Mouse (Mus musculus) embryonic facial prominence, embryonic 13.5 days (tissue): ENCODE measurements around the gene Blzf1. TPM values are rescaled to one million over a fixed set of nuclear protein-coding genes. Genes with fewer than 3 reads are reported as not detected.

Source experiments
- ATAC-seq: fragments of 200-750 bp; cut with Nextera tagmentation; 2 replicates; pipeline ENCODE4 v1.8.0; 2017; ENCODE audit warnings: low read depth; ENCODE audit not compliant: insufficient number of reproducible peaks, insufficient read depth, low FRiP score, low TSS enrichment
- H3K27ac ChIP-seq: fragments of 300-500 bp; sonication (generic); 2 replicates; pipeline ENCODE4 v1.5.1; 2015; ENCODE audit warnings: moderate library complexity, mild to moderate bottlenecking, inconsistent platforms
- H3K27me3 ChIP-seq: fragments of 300-500 bp; sonication (generic); 2 replicates; pipeline ENCODE4 v1.6.1; 2015; ENCODE audit warnings: mild to moderate bottlenecking, inconsistent platforms
- H3K36me3 ChIP-seq: fragments of 300-500 bp; sonication (generic); 2 replicates; pipeline ENCODE4 v1.6.1; 2015; ENCODE audit warnings: mild to moderate bottlenecking, inconsistent platforms
- H3K4me1 ChIP-seq: fragments of 300-500 bp; sonication (generic); 2 replicates; pipeline ENCODE4 v1.6.1; 2015; ENCODE audit warnings: inconsistent platforms
- H3K4me2 ChIP-seq: fragments of 300-500 bp; sonication (generic); 2 replicates; pipeline ENCODE4 v1.6.1; 2015; ENCODE audit warnings: moderate library complexity, mild to moderate bottlenecking, inconsistent platforms
- H3K4me3 ChIP-seq: fragments of 300-500 bp; sonication (generic); 2 replicates; pipeline ENCODE4 v1.5.1; 2015; ENCODE audit warnings: mild to moderate bottlenecking, inconsistent platforms
- H3K9ac ChIP-seq: fragments of 300-500 bp; sonication (generic); 2 replicates; pipeline ENCODE4 v1.6.1; 2015; ENCODE audit warnings: mild to moderate bottlenecking, inconsistent platforms
- H3K9me3 ChIP-seq: fragments of 300-500 bp; sonication (generic); 2 replicates; pipeline ENCODE4 v1.6.1; 2016; ENCODE audit warnings: inconsistent platforms
- WGBS: fragments of 180-500 bp; shearing (Covaris S2); methylation state at CpG from one replicate; pipeline ENCODE4 v1.1.7; 2015; ENCODE audit warnings: mixed read lengths; 5-methylcytosine and 5-hydroxymethylcytosine counted together
- polyA plus RNA-seq: library from polyadenylated mRNA; unstranded; fragments of >200 nt; fragmentation: Nextera tagmentation; extraction: Ambion mirVana; gene quantifications from 2 replicates; pipeline ENCODE4 v1.2.1, GENCODE M21; 2015

Blzf1 gene
- polyA plus RNA-seq, 1 experiment from 2014 or later, result 35.3 TPM

DNA sequence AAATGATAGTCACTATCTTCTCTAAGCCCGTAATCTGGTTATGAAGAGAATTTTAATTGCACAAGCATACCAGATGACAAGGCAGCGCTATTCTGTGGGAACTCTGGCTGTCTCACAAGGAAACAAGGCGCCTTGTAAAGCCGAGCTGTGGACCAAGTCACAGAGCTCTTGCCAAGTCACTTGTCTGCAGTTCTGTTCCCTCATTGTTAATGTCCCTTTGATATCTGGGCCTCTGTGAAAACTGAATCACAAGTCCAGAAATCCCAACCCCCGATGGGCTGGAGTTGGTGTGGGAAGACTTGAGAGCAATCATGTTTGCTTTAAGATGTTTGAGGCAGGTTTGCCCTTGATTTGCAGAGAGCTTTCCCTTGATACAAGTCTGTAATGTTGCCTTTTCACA, 13.4 kb upstream of the Blzf1 start:
- Histone ChIP-seq H3K9me3 (no peaks in the 10 kb centered on the region), H3K4me2 (no peak overlapping the region), H3K4me3 (no peak overlapping the region), H3K27ac (no peak overlapping the region), H3K9ac (no peak overlapping the region), H3K27me3 (no peaks in the 10 kb centered on the region), H3K36me3 (peaks cover 5% of the 10 kb centered on the region; the same call in 1 of the 2 replicates), H3K4me1 (no peaks in the 10 kb centered on the region)
- no peak for ATAC-seq
- 84% methylated on average over 5 of the region's 5 CpGs for WGBS

DNA sequence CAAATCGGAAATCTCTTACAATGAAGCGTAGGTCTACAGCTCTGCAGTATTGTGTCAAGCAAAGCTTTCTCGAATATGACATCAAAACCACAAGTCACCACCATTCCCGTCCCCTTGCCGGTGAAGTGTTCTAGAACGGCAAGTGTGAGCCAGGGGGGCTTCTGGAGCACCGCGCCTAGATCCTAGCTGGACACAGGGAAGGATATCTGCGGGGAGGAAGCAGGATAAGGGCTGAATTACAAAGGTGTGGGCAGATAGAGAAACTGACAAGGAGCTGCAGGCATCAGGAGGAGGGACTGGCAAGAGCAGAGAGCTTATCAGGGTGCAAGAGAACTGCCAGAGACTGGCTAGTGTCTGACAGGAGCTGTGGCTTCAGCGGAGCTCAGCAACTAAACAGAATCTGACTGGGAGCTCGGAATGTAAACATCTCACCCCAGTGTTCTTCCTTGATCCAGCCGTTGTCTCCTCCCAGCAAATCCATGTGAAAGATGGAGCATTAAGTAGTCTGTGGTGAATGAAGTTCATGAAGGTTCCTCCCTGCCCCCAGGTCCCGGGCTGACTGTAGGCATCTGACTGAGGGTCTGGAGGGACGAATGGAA, 12.4 kb upstream of the Blzf1 start:
- Histone ChIP-seq H3K9me3 (no peaks in the 10 kb centered on the region), H3K4me2 (no peak overlapping the region), H3K9ac (no peak overlapping the region), H3K4me1 (no peaks in the 10 kb centered on the region), H3K27ac (no peak overlapping the region), H3K27me3 (no peaks in the 10 kb centered on the region), H3K4me3 (no peak overlapping the region), H3K36me3 (peaks cover 9% of the 10 kb centered on the region; the same call in 1 of the 2 replicates)
- 85% methylated on average over 14 of the region's 14 CpGs for WGBS
- ATAC-seq, result no peak

DNA sequence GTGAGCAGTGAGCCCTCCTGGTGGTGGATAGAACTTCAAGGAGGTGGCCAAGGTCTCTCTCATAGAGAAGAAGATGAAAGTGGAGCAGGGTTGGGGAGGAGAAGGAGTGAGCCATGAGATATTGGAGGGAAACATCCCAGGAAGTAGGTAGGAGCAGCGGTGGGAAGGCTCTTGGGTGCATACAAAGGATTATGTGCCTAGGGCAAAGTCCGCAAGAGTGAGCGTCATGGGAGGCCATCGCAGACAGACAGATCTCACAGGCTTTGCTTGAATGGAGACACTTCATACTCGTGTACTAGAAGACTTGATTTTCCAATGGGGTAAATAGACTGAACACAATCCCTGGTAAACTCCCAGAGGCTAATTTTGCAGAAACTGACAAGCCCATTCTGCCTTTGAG, 11.2 kb upstream of the Blzf1 start:
- no peak overlapping the region for H3K4me3 ChIP-seq
- 91% methylated on average over 5 of the region's 5 CpGs for WGBS
- H3K36me3 ChIP-seq, result peaks cover 16% of the 10 kb centered on the region; the same call in 1 of the 2 replicates
- H3K9me3 ChIP-seq, result no peaks in the 10 kb centered on the region
- H3K27me3 ChIP-seq, result no peaks in the 10 kb centered on the region
- H3K4me1 ChIP-seq, result no peaks in the 10 kb centered on the region
- no peak for ATAC-seq
- no peak overlapping the region for H3K9ac ChIP-seq
- H3K27ac ChIP-seq, result no peak overlapping the region
- no peak overlapping the region for H3K4me2 ChIP-seq

DNA sequence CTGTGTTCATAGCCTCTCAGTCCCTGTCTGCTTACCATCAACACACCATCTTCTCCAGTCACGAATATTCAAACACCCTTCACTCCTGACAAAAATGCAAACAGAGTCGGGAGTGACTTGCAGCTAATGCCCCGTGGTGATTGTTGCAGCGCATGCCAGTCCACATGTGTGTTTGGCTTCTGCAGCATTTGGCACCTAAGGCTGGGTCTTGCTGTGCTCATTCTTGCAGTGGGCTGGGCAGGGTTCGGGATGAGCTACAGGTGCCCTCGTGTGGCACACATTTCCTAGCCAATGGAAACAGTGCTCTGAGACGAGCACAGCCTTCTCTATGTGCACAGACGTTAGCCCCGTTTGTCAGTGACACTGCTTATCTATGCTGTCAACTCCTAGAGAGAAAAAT, 10.0 kb upstream of the Blzf1 start:
- Histone ChIP-seq H3K27ac (no peak overlapping the region), H3K4me2 (no peak overlapping the region), H3K36me3 (peaks cover 22% of the 10 kb centered on the region), H3K4me1 (no peaks in the 10 kb centered on the region), H3K9ac (no peak overlapping the region), H3K9me3 (no peaks in the 10 kb centered on the region), H3K27me3 (no peaks in the 10 kb centered on the region), H3K4me3 (no peak overlapping the region)
- 86% methylated on average over 9 of the region's 9 CpGs for WGBS
- no peak for ATAC-seq

DNA sequence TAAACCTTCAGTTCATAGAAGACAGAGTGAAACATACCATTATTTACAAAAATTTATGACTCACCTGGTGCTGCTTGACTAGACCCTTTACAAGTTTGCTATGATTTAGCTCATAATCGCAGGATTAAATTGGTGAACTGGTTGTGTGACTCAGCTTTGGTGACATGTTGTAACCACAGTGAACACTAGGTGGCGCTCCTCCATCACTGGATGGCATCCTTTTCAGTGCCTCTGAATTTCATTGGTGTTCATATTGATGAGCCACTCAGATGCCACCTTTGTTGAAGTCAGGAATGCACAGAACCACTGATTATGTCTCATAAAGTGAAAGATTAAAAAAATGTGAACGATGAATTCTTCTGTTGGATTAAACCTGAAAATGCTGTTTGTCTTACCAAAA, 9.4 kb upstream of the Blzf1 start:
- no peak for ATAC-seq
- Histone ChIP-seq H3K4me1 (no peaks in the 10 kb centered on the region), H3K36me3 (peaks cover 22% of the 10 kb centered on the region), H3K9ac (no peak overlapping the region), H3K4me2 (no peak overlapping the region), H3K9me3 (no peaks in the 10 kb centered on the region), H3K4me3 (no peak overlapping the region), H3K27ac (no peak overlapping the region), H3K27me3 (no peaks in the 10 kb centered on the region)
- 37% methylated on average over 3 of the region's 3 CpGs for WGBS

DNA sequence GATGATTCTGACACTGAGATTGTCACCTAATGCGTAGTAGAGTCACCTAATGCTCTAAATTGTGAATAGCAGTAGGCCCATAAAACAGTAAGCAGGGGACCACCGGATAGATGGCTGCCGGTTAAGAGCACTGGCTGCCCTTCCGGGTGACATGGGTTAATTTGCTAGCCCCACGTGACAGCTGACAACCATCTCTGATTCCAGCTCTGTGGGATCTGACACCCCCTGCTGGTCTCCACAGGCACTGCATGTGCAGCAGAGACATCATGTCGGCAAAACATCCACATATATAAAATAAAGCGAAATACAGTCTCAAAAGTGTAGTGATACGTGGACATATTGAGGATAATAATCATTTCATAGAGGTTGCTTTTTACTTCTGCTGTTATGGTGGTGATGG, 8.0 kb upstream of the Blzf1 start:
- WGBS, result 68% methylated on average over 8 of the region's 8 CpGs
- Histone ChIP-seq H3K27me3 (no peaks in the 10 kb centered on the region), H3K27ac (no peak overlapping the region), H3K9ac (no peak overlapping the region), H3K4me2 (no peak overlapping the region), H3K4me3 (no peak overlapping the region), H3K9me3 (no peaks in the 10 kb centered on the region), H3K36me3 (peaks cover 22% of the 10 kb centered on the region), H3K4me1 (no peaks in the 10 kb centered on the region)
- ATAC-seq, result no peak

DNA sequence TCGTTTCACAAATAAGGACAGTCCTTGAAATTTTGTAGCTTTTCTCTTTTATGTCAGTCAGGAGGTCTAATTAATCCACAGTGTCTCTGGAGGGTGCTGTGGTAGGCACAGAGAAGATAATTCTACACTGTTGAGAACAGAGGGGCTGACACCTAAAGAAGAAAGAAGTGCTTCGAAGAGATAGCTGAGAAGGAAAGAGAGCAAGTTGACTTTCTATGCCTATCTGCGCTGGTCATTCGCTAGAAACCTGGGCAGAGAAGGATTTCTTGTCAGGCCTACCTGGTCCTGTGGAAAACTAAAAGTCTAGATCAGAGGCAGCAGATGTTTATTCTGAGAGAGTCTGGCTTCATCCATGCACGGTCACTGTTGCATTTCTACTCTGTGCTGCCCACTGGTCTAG, 6.8 kb upstream of the Blzf1 start:
- no peak overlapping the region for H3K4me2 ChIP-seq
- H3K27me3 ChIP-seq, result no peaks in the 10 kb centered on the region
- no peak for ATAC-seq
- no peak overlapping the region for H3K4me3 ChIP-seq
- peaks cover 22% of the 10 kb centered on the region for H3K36me3 ChIP-seq
- H3K9me3 ChIP-seq, result no peaks in the 10 kb centered on the region
- no peaks in the 10 kb centered on the region for H3K4me1 ChIP-seq
- no peak overlapping the region for H3K9ac ChIP-seq
- WGBS, result 92% methylated on average over 5 of the region's 5 CpGs
- no peak overlapping the region for H3K27ac ChIP-seq

DNA sequence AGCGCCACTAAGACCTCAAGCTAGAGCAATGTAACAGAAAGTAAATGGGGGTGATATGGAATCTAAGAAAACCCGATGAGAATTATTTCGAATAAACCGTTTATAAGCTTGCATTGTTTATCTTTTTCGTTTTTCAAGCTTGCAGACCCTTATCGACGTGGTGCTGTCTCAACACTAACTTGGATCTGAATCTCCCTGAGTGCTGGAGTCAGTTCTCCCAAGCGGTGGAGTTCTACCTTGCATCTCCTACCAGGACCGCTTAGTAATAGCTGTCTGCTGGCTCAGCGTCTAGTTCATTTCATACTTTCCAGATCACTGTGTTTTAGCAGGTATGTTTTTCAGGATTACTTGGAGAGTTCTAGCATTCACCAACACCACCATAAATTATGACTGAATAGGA, 633 bp upstream of the Blzf1 start:
- Histone ChIP-seq H3K9ac (peak overlapping the region; percentile 67), H3K4me3 (peak overlapping the region; percentile 85), H3K36me3 (peaks cover 8% of the 10 kb centered on the region), H3K9me3 (no peaks in the 10 kb centered on the region), H3K4me1 (peaks cover 22% of the 10 kb centered on the region), H3K27me3 (no peaks in the 10 kb centered on the region), H3K4me2 (peak overlapping the region; percentile 75), H3K27ac (peak overlapping the region; percentile 34; the same call in 1 of the 2 replicates)
- WGBS, result 12% methylated on average over 10 of the region's 10 CpGs
- no peak for ATAC-seq

DNA sequence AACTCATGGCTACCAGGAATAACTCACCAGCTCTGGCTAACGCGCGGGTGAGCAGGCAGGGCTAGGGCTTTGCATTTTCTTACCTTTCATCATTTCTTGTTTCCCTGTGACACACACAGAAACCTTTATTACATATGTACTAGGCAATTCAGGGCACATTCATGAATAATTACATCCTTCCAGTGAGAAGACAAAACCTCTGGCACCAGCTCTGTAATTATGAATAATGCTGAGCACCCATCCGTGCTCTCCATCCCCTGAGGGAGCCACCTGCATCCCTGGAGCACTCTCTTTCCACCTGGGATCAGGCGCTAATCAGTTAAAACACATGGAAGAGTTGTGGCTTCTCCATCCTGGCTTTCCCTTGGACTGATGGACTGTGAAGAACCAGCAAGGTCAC, 3.5 kb downstream of the Blzf1 start, which contains the start of gene Nme7:
Gene Nme7 (plus strand): TSS at position 301 of the 400 bp plus-strand sequence.
- H3K9ac ChIP-seq, result no peak within 1 kb of the TSS
- peaks cover 22% of the 10 kb centered on the region for H3K4me1 ChIP-seq
- H3K4me3 ChIP-seq, result no peak within 1 kb of the TSS
- H3K9me3 ChIP-seq, result no peaks in the 10 kb centered on the region
- no peak for ATAC-seq
- H3K27ac ChIP-seq, result no peak within 1 kb of the TSS
- no peaks in the 10 kb centered on the region for H3K27me3 ChIP-seq
- WGBS, result 79% methylated on average over 5 of the region's 5 CpGs
- no peak within 1 kb of the TSS for H3K4me2 ChIP-seq
- peaks cover 42% of the 10 kb centered on the region for H3K36me3 ChIP-seq

DNA sequence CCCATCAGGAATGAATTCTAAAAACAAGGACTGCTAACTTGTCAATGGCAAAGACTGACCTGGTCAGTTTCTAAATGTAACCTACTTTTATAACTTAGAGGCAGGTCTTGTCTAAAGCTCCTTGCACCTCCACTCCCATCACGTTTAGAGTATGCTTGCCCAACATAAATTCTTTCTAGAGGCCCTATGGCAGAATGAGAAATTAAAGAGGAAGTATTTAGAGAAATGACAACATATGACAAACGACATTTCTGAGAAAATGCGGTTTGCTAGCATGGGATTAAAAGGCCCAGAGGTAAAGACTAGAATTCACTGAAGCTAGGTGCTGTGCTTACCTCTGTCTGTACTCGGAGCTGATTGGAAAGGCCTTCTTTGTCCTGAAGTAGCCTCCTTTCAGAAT, 5.3 kb downstream of the Blzf1 start:
- 91% methylated on average over 4 of the region's 4 CpGs for WGBS
- no peak overlapping the region for H3K9ac ChIP-seq
- ATAC-seq, result no peak
- H3K4me1 ChIP-seq, result peaks cover 14% of the 10 kb centered on the region
- no peaks in the 10 kb centered on the region for H3K9me3 ChIP-seq
- H3K36me3 ChIP-seq, result peaks cover 58% of the 10 kb centered on the region
- H3K27me3 ChIP-seq, result no peaks in the 10 kb centered on the region
- no peak overlapping the region for H3K4me2 ChIP-seq
- H3K4me3 ChIP-seq, result no peak overlapping the region
- H3K27ac ChIP-seq, result no peak overlapping the region

DNA sequence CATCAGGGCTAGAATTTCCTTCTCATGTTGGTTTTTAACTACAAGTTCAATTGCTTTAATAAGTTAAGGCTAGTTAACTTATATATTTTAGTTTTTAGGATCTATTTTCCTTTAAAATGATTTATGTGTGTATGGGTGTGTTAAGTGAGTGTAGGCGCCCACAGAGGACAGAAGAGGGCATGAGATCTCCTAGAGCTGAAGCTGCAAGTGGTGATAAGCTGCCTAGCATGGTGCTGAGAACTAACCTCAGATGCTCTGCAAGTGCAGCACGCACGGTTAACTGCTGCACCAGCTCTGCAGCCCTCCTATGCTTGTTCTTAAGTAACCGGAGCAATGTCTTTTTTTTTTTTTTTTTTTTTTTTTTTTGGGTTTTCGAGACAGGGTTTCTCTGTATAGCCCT, 10.8 kb downstream of the Blzf1 start:
- no peak overlapping the region for H3K4me2 ChIP-seq
- no peak overlapping the region for H3K4me3 ChIP-seq
- no peaks in the 10 kb centered on the region for H3K4me1 ChIP-seq
- H3K9ac ChIP-seq, result no peak overlapping the region
- no peaks in the 10 kb centered on the region for H3K9me3 ChIP-seq
- no peak for ATAC-seq
- no peak overlapping the region for H3K27ac ChIP-seq
- H3K27me3 ChIP-seq, result no peaks in the 10 kb centered on the region
- WGBS, result 95% methylated on average over 4 of the region's 5 CpGs
- H3K36me3 ChIP-seq, result peaks cover 79% of the 10 kb centered on the region

DNA sequence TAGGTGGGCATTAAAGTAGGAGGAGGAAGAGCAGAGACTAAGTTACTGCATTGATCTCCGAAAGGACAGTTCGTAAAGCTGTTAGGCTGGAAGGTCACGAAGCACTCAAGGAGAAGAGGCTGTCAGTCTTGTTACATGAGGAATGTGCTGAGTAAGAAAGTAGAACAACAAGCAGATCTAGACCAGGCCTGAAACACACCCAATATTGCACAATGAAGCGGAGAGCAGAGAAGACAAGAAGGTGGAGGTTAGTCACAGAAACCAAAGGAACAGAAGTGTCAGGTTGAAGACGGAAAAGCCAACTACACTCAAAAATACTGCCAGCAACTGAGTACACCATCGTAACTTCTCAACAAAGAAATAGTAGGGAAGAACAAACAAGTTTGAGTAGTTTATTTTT, 13.2 kb downstream of the Blzf1 start:
- Histone ChIP-seq H3K27me3 (no peaks in the 10 kb centered on the region), H3K9me3 (no peaks in the 10 kb centered on the region), H3K4me2 (no peak overlapping the region), H3K4me1 (no peaks in the 10 kb centered on the region), H3K9ac (no peak overlapping the region), H3K4me3 (no peak overlapping the region), H3K27ac (no peak overlapping the region), H3K36me3 (peaks cover 67% of the 10 kb centered on the region)
- ATAC-seq, result no peak
- 92% methylated on average over 6 of the region's 6 CpGs for WGBS
